Mouse (Mus musculus) neural tube, embryonic 15.5 days (tissue): ENCODE data around the gene Asic2. TPM values are rescaled to one million over a fixed set of nuclear protein-coding genes. Genes with fewer than 3 reads are reported as not detected.

Source experiments
- ATAC-seq: fragments of 200-750 bp; cut with Nextera tagmentation; 2 replicates; pipeline ENCODE4 v1.8.0; 2017; ENCODE audit warnings: mild to moderate bottlenecking, moderate TSS enrichment, moderate library complexity; ENCODE audit not compliant: low FRiP score
- H3K27ac ChIP-seq: fragments of 300-500 bp; sonication (generic); replicated peaks from 2 replicates; pipeline ENCODE4 v1.5.1; 2015; ENCODE audit warnings: mild to moderate bottlenecking, inconsistent platforms
- H3K27me3 ChIP-seq: fragments of 300-500 bp; sonication (generic); replicated peaks from 2 replicates; pipeline ENCODE4 v1.6.1; 2015; ENCODE audit warnings: inconsistent platforms
- H3K36me3 ChIP-seq: fragments of 300-500 bp; sonication (generic); 2 replicates; pipeline ENCODE4 v1.6.1; 2015; ENCODE audit warnings: inconsistent platforms
- H3K4me1 ChIP-seq: fragments of 300-500 bp; sonication (generic); 2 replicates; pipeline ENCODE4 v1.6.1; 2015; ENCODE audit warnings: inconsistent platforms
- H3K4me2 ChIP-seq: fragments of 300-500 bp; sonication (generic); 2 replicates; pipeline ENCODE4 v1.6.1; 2015; ENCODE audit warnings: inconsistent platforms, mild to moderate bottlenecking, moderate library complexity
- H3K4me3 ChIP-seq: fragments of 300-500 bp; sonication (generic); replicated peaks from 2 replicates; pipeline ENCODE4 v1.5.1; 2015; ENCODE audit warnings: mild to moderate bottlenecking, inconsistent platforms
- H3K9ac ChIP-seq: fragments of 300-500 bp; sonication (generic); replicated peaks from 2 replicates; pipeline ENCODE4 v1.6.1; 2015; ENCODE audit warnings: mild to moderate bottlenecking, inconsistent platforms
- H3K9me3 ChIP-seq: fragments of 300-500 bp; sonication (generic); replicated peaks from 2 replicates; pipeline ENCODE4 v1.6.1; 2016; ENCODE audit warnings: inconsistent platforms
- WGBS: fragments of 180-500 bp; shearing (Covaris S2); methylation state at CpG from one replicate; pipeline ENCODE4 v1.1.7; 2015; ENCODE audit warnings: mixed read lengths; 5-methylcytosine and 5-hydroxymethylcytosine counted together
- polyA plus RNA-seq: library from polyadenylated mRNA; unstranded; fragments of >200 nt; fragmentation: Nextera tagmentation; extraction: Ambion mirVana; gene quantifications from 2 replicates; pipeline ENCODE4 v1.2.1, GENCODE M21; 2015

Asic2 gene
- polyA plus RNA-seq, 1 experiment from 2014 or later: 21.3 TPM

DNA sequence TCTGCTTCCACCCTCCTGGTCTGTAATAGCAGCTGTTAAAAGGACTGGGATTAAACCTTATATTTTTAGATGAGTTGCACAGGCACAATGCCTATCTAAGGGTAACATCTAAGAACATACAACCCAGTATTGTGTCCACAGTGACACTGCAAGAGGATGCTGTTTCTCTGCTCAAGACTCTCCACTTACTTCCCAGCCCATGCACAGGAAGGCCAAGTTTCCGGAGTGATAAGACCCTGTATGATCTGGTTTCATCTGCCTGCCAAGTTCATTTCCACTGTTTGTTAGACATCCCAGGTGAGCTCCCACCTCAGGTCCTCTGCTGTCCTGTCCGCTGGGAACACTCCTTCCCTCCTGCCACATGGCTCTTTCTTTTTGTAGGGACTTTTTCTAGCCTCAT, 908.2 kb downstream of the Asic2 start:
- no peaks in the 10 kb centered on the region for H3K27me3 ChIP-seq
- H3K9me3 ChIP-seq: no peaks in the 10 kb centered on the region
- no peak for ATAC-seq
- H3K27ac ChIP-seq: no peak overlapping the region
- 84% methylated on average over 2 of the region's 2 CpGs for WGBS
- no peak overlapping the region for H3K4me3 ChIP-seq
- no peak overlapping the region for H3K9ac ChIP-seq
- H3K4me1 ChIP-seq: peaks cover 13% of the 10 kb centered on the region
- no peak overlapping the region for H3K4me2 ChIP-seq
- H3K36me3 ChIP-seq: no peaks in the 10 kb centered on the region

DNA sequence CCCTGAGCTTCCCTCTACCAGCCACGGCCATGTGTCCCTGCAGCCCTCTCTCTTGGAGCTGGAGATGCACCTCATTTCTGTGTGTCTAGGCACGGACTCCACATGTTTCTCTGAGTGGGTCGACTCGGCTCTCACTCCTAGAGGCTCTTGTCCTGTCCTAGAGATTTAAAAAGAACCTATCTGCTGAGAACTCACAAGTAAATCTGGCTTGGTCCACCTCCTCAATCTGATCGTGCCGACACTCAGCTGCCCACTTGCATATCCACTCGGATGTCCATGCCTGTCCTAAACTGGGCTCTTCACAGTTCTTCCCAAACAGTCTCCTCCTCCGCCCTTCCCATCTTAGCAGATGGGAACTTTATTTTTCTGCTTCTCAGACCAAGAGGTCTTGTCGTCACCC, 908.7 kb downstream of the Asic2 start:
- no peak for ATAC-seq
- Histone ChIP-seq H3K9ac (no peak overlapping the region), H3K4me2 (no peak overlapping the region), H3K27me3 (no peaks in the 10 kb centered on the region), H3K4me3 (no peak overlapping the region), H3K36me3 (no peaks in the 10 kb centered on the region), H3K9me3 (no peaks in the 10 kb centered on the region), H3K4me1 (peaks cover 15% of the 10 kb centered on the region), H3K27ac (no peak overlapping the region)
- 95% methylated on average over 9 of the region's 9 CpGs for WGBS

DNA sequence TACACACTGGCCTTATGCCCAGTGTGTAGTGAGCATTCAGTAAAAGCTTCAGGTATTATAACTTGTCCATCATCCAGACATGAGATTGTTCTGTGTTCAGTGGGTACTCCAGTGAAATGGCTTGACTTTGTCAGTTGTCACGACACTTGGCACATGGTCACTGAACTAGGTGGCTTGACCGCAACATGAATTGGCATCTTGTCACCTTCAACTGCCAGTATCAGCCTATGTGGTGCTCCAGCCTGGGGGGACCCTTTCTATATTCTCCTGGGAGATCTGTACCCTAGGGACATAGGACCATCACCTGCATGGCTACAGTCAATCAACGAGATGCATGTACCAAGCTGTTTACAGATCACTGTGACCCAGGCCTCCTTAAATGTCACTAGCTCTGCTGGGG, 910.8 kb downstream of the Asic2 start:
- Histone ChIP-seq H3K27ac (no peak overlapping the region), H3K4me1 (peaks cover 18% of the 10 kb centered on the region), H3K4me2 (no peak overlapping the region), H3K4me3 (no peak overlapping the region), H3K36me3 (no peaks in the 10 kb centered on the region), H3K9ac (no peak overlapping the region), H3K27me3 (no peaks in the 10 kb centered on the region), H3K9me3 (no peaks in the 10 kb centered on the region)
- no peak for ATAC-seq
- WGBS: 82% methylated on average over 3 of the region's 3 CpGs

DNA sequence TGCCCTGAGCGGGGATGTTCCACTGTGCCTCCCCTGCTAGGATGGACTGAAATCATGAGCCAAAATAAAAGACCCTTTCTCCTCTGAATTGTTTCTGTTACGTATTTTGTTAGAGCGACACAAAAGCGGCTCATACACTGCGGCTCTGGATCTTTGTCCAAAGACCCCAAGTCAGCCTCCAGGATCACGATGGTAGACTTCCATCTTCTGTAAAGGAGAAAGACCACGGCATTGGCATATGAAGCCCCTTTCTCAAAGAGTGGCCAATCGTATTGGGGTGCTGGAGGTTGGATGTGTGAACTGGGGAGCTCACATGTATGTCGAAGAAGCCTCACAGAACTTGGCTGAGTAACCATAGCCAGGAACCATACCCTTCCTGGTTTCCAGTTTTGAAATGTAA, 911.5 kb downstream of the Asic2 start:
- 97% methylated on average over 9 of the region's 9 CpGs for WGBS

DNA sequence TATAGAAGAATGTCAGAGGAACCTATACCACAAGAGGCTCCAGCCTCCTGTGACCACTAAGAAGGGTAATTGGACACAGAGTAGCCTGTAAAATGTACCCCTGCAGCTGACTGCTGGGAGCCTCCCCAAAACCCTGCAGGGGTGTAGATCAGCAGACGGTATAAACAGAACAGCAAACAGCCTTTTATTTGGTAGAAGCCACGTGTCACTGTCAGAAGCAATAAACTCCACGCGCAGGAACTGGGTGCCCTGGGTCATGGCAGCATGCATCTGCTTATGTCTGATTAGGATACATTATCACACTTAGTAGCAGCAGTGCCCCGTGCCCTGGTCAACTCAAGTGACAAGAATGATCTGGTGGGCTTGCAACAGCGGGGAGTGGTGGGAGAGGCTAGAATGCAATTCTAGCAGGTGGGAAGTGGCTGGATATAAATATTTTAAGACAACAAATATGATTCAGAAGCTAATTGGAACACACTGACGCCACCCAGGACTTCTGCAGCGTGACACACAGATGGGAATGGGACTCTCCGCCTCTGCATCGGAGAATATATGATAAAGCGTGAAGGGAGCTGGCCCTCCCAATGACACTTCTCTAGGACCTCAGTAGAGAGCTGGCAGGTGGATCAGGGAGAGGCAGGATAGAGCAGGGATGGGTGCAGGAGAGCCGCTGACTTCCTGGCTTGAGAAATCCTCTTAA, 912.7 kb downstream of the Asic2 start:
- H3K27ac ChIP-seq: no peak overlapping the region
- H3K36me3 ChIP-seq: no peaks in the 10 kb centered on the region
- H3K27me3 ChIP-seq: no peaks in the 10 kb centered on the region
- WGBS: 55% methylated on average over 12 of the region's 12 CpGs
- peaks cover 30% of the 10 kb centered on the region for H3K4me1 ChIP-seq
- no peak overlapping the region for H3K9ac ChIP-seq
- no peak overlapping the region for H3K4me2 ChIP-seq
- ATAC-seq: no peak
- H3K9me3 ChIP-seq: no peaks in the 10 kb centered on the region
- H3K4me3 ChIP-seq: no peak overlapping the region

More for the DNA sequence above, 911.5 kb downstream of the Asic2 start:
- no peak overlapping the region for H3K9ac ChIP-seq
- no peaks in the 10 kb centered on the region for H3K27me3 ChIP-seq
- no peak for ATAC-seq
- no peak overlapping the region for H3K27ac ChIP-seq
- peaks cover 25% of the 10 kb centered on the region for H3K4me1 ChIP-seq
- H3K4me2 ChIP-seq: no peak overlapping the region
- H3K4me3 ChIP-seq: no peak overlapping the region
- H3K9me3 ChIP-seq: no peaks in the 10 kb centered on the region
- H3K36me3 ChIP-seq: no peaks in the 10 kb centered on the region

DNA sequence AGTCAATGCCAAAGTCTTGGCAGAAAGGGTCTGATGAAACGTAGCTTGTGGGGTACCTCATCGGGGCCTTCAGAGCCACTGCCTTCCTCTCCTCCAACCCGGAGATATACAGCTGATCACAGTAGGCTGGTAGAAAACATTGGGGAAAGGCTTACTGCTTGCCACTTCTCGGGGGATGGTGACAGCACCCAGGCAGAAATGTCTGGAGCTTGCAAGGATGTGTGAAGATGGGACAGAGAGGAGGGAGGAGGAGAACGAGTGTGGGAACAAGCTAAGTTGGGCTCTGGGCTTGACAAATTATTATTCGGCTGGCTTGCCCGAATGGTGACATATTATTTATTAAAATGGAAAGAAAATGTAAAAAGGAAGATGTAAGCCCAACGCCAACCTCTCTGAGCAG, 914.4 kb downstream of the Asic2 start:
- H3K9me3 ChIP-seq: no peaks in the 10 kb centered on the region
- ATAC-seq: no peak
- 93% methylated on average over 8 of the region's 8 CpGs for WGBS
- peaks cover 30% of the 10 kb centered on the region for H3K4me1 ChIP-seq
- no peak overlapping the region for H3K27ac ChIP-seq
- no peaks in the 10 kb centered on the region for H3K27me3 ChIP-seq
- no peak overlapping the region for H3K4me2 ChIP-seq
- H3K4me3 ChIP-seq: no peak overlapping the region
- H3K36me3 ChIP-seq: no peaks in the 10 kb centered on the region
- no peak overlapping the region for H3K9ac ChIP-seq

DNA sequence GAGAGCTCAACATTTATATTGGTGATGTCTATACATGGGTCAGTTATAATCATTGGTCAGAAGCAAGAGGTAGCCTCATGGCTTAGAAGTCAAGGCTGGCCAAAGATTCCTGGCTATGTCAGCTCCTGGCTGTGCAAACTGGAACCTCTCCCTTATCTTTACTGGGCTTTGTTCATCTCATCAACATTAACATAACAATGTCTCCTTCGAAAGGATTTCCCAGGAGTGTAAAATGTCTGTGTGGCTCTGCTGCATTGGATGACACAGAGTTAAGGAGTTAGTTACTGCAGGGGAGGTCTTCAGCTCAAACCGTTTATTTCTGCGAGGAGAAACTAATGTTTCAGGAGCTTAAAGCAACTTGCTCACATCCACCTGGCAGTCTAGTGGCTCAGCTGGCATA, 926.6 kb downstream of the Asic2 start:
- Histone ChIP-seq H3K9ac (no peak overlapping the region), H3K4me3 (no peak overlapping the region), H3K4me1 (peaks cover 9% of the 10 kb centered on the region; the same call in 1 of the 2 replicates), H3K9me3 (no peaks in the 10 kb centered on the region), H3K36me3 (no peaks in the 10 kb centered on the region), H3K4me2 (no peak overlapping the region), H3K27me3 (no peaks in the 10 kb centered on the region), H3K27ac (no peak overlapping the region)
- WGBS: 37% methylated on average over 3 of the region's 3 CpGs
- ATAC-seq: no peak

DNA sequence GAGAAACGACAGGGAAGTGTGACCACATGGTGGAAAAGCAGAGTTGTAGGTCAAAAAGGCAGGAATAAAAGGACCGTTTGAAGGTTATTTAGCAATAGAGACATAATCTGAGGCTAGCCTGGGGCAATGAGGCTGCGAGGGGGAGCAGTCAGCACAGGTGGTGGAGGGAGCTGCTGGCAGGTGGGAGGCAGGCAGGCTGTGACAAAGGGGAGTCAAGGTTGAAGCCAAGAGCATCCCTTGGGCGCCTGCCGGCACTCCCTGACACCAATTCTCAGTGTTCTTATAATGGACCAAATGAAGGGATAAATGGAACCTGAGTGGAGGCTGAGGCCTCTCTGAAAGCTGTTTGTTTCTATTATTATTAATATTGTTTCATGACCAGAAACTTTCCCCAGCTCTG, 928.3 kb downstream of the Asic2 start:
- no peak for ATAC-seq
- H3K9ac ChIP-seq: no peak overlapping the region
- no peaks in the 10 kb centered on the region for H3K27me3 ChIP-seq
- no peak overlapping the region for H3K27ac ChIP-seq
- H3K4me3 ChIP-seq: no peak overlapping the region
- H3K4me1 ChIP-seq: peaks cover 9% of the 10 kb centered on the region; the same call in 1 of the 2 replicates
- no peaks in the 10 kb centered on the region for H3K9me3 ChIP-seq
- no peak overlapping the region for H3K4me2 ChIP-seq
- H3K36me3 ChIP-seq: no peaks in the 10 kb centered on the region
- WGBS: 45% methylated on average over 5 of the region's 5 CpGs

DNA sequence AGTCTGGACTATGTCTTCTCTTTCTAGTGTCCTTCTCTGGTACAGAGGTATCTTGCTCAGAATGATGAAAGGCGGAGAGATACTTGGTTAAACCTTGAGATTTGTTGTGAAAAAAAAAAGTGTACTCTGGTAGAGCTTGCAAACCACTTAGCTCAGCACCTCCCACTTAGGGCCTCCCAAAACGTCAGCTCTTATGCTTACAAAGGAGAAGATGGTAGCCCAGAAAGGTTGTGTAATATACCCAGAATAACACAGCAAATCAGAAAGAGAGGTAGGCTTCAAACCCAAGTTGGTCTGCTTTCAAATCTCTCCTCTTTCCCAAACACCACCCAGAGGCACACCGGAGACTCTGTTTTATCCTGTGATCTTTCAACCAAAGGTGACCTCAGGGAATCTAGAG, 936.1 kb downstream of the Asic2 start:
- H3K27me3 ChIP-seq: no peaks in the 10 kb centered on the region
- H3K4me1 ChIP-seq: no peaks in the 10 kb centered on the region
- H3K36me3 ChIP-seq: no peaks in the 10 kb centered on the region
- no peak for ATAC-seq
- WGBS: 86% methylated on average over 3 of the region's 3 CpGs
- H3K4me2 ChIP-seq: no peak overlapping the region
- no peak overlapping the region for H3K4me3 ChIP-seq
- no peaks in the 10 kb centered on the region for H3K9me3 ChIP-seq
- H3K9ac ChIP-seq: no peak overlapping the region
- H3K27ac ChIP-seq: no peak overlapping the region

DNA sequence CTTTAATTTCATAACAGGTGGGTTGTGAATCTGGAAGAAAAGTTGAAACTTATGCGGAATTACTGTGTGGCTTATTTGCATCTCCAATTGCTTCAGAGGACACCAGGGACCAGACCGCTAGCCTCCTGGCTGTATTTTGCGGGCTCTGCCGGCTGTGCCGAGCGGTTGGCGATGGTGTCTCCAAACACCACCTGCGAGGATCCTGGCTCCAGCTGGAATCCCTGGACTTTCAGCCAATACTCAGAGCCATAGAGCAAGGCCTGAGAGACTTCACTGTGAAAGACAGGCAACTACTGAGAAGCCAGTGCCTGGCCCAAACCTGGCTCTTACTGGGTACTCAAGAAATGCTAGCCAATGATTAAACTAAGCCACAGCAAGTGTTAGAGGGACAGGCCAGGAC, 953.5 kb downstream of the Asic2 start:
- WGBS: 75% methylated on average over 8 of the region's 8 CpGs

DNA sequence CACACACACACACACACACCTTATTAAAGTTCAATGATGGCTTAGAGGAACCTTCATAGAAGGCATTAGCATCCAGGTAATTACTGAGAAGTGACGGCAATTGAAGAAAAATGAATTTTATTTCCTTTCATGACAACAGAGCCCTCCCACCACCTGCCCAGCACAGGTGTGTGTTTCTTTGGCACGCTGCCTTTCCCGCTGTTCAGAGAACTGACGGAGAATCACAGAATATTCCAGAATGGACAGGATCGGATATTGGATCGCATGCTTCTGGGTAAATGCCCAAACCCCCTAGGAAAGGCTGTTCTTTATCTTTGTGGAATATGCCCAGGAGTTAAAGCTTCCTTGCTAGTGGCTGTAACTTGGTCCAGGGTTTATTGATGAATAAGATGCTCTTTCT, 954.8 kb downstream of the Asic2 start:
- ATAC-seq: no peak
- Histone ChIP-seq H3K27me3 (no peaks in the 10 kb centered on the region), H3K9ac (no peak overlapping the region), H3K27ac (no peak overlapping the region), H3K4me3 (no peak overlapping the region), H3K4me1 (peaks cover 16% of the 10 kb centered on the region), H3K4me2 (no peak overlapping the region), H3K9me3 (no peaks in the 10 kb centered on the region), H3K36me3 (no peaks in the 10 kb centered on the region)
- 83% methylated on average over 6 of the region's 6 CpGs for whole genome bisulfite sequencing

More for the DNA sequence above, 953.5 kb downstream of the Asic2 start:
- Histone ChIP-seq H3K9ac (no peak overlapping the region), H3K27ac (no peak overlapping the region), H3K27me3 (no peaks in the 10 kb centered on the region), H3K4me3 (no peak overlapping the region), H3K4me1 (peaks cover 16% of the 10 kb centered on the region), H3K36me3 (no peaks in the 10 kb centered on the region), H3K4me2 (no peak overlapping the region), H3K9me3 (no peaks in the 10 kb centered on the region)
- no peak for ATAC-seq

DNA sequence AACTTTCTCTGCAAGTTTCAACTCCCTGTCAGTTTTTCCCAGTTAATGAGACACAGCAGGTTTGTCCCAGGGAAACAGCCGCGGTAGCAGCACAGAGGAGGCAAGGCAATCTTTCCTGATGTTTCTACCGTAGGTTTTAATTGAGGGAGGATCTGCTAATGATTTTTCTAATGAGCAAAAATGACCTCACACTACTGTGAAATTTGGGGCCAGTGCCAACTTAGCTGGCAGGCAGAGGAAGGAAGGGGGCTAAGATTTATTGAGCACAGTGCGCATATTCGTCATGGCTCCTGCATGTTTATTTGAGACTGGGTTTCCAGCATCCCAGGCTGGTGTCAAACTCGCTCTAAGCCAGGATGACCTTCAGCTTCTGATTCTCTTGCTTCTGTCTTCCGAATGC, 957.5 kb downstream of the Asic2 start:
- Histone ChIP-seq H3K9me3 (no peaks in the 10 kb centered on the region), H3K27ac (no peak overlapping the region; the same call in 1 of the 2 replicates), H3K4me3 (no peak overlapping the region), H3K36me3 (no peaks in the 10 kb centered on the region), H3K27me3 (no peaks in the 10 kb centered on the region), H3K4me2 (no peak overlapping the region), H3K9ac (no peak overlapping the region), H3K4me1 (peaks cover 16% of the 10 kb centered on the region)
- WGBS: 40% methylated on average over 7 of the region's 7 CpGs
- no peak for ATAC-seq
